Mouse (Mus musculus): Measurements from ENCODE around the gene Krt17.

- no peak for TF ChIP-seq GATA1 (IDR thresholded peaks at IDR 0.05; ENCODE audit: borderline replicate concordance, low read length)
- TF ChIP-seq FLI1 (IDR thresholded peaks at IDR 0.05; ENCODE audit: low read length) = no peak
Measured at GRCm38 (mm10) chr11:100278759-100279158, 17.9 kb upstream of the Krt17 start.

Data from megakaryocyte, embryonic 14.5 days (primary cell).